Mouse (Mus musculus) midbrain, embryonic 16.5 days (tissue): Measurements from ENCODE around the gene Fgfr2. TPM values are rescaled to one million over a fixed set of nuclear protein-coding genes. Genes with fewer than 3 reads are reported as not detected.
A peak's percentile ranks its signal among the peaks of the same experiment; 100 is the strongest.

Source experiments
- ATAC-seq: fragments of 200-750 bp; cut with Nextera tagmentation; 2 replicates; pipeline ENCODE4 v1.8.0; 2017; ENCODE audit warnings: moderate TSS enrichment
- H3K27ac ChIP-seq: fragments of 300-500 bp; sonication (generic); 2 replicates; pipeline ENCODE4 v1.5.1; 2014; ENCODE audit warnings: mild to moderate bottlenecking, low read length, mixed read lengths
- H3K27me3 ChIP-seq: fragments of 300-500 bp; sonication (generic); 2 replicates; pipeline ENCODE4 v1.6.1; 2014; ENCODE audit warnings: low read depth, low read length, mixed read lengths; ENCODE audit not compliant: control insufficient read depth, insufficient read depth
- H3K36me3 ChIP-seq: fragments of 300-500 bp; sonication (generic); 2 replicates; pipeline ENCODE4 v1.6.1; 2014; ENCODE audit warnings: mild to moderate bottlenecking, low read length, moderate library complexity, mixed read lengths; ENCODE audit not compliant: control insufficient read depth, insufficient read depth
- H3K4me1 ChIP-seq: fragments of 300-500 bp; sonication (generic); 2 replicates; pipeline ENCODE4 v1.6.1; 2014; ENCODE audit warnings: mild to moderate bottlenecking, low read length, mixed read lengths; ENCODE audit not compliant: control insufficient read depth, insufficient read depth
- H3K4me2 ChIP-seq: fragments of 300-500 bp; sonication (generic); 2 replicates; pipeline ENCODE4 v1.6.1; 2014; ENCODE audit warnings: mild to moderate bottlenecking, low read length, mixed read lengths
- H3K4me3 ChIP-seq: fragments of 300-500 bp; sonication (generic); 2 replicates; pipeline ENCODE4 v1.5.1; 2014; ENCODE audit warnings: low read depth, mild to moderate bottlenecking, low read length, moderate library complexity, mixed read lengths
- H3K9ac ChIP-seq: fragments of 300-500 bp; sonication (generic); 2 replicates; pipeline ENCODE4 v1.6.1; 2014; ENCODE audit warnings: low read depth, low read length, mixed read lengths
- H3K9me3 ChIP-seq: fragments of 300-500 bp; sonication (generic); replicated peaks from 2 replicates; pipeline ENCODE4 v1.6.1; 2014; ENCODE audit warnings: mild to moderate bottlenecking, low read length, mixed read lengths; ENCODE audit not compliant: control insufficient read depth, poor library complexity, severe bottlenecking
- WGBS: fragments of 180-500 bp; shearing (Covaris S2); extraction: QIAGEN DNeasy Blood & Tissue Kit; methylation state at CpG from one replicate; pipeline ENCODE4 v1.1.7; 2014; 5-methylcytosine and 5-hydroxymethylcytosine counted together
- polyA plus RNA-seq: library from polyadenylated mRNA; unstranded; fragments of >200 nt; fragmentation: Nextera tagmentation; extraction: Ambion mirVana; gene quantifications from 2 replicates; pipeline ENCODE4 v1.2.1, GENCODE M21; 2015

The Fgfr2 gene
- polyA plus RNA-seq, 1 experiment from 2014 or later = 23.8 TPM

- no peaks in the 10 kb centered on the region for H3K36me3 ChIP-seq
- no peaks in the 10 kb centered on the region for H3K27me3 ChIP-seq
- no peak for ATAC-seq
- peaks cover 10% of the 10 kb centered on the region for H3K4me1 ChIP-seq
- H3K4me3 ChIP-seq = peak overlapping the region; percentile 15; the same call in 1 of the 2 replicates
- 15% methylated on average over 10 of the region's 10 CpGs for WGBS
- H3K9ac ChIP-seq = 0 out of 2 replicates have a peak overlapping the region, but pooled peaks have one; percentile 17
- H3K27ac ChIP-seq = peak overlapping the region; percentile 33; the same call in 1 of the 2 replicates
- H3K4me2 ChIP-seq = peak overlapping the region; percentile 42
- H3K9me3 ChIP-seq = no peaks in the 10 kb centered on the region
Observed at GRCm38 (mm10) chr7:131788595-131789206, 1334.4 kb downstream of the Fgfr2 start.

GRCm38 (mm10) chr7:131785721-131786120, 1337.4 kb downstream of the Fgfr2 start:
- WGBS = 93% methylated on average over 3 of the region's 3 CpGs
- Histone ChIP-seq H3K9me3 (no peaks in the 10 kb centered on the region), H3K27me3 (no peaks in the 10 kb centered on the region; the same call in 1 of the 2 replicates), H3K4me3 (no peak overlapping the region), H3K27ac (no peak overlapping the region), H3K4me2 (no peak overlapping the region), H3K4me1 (peaks cover 10% of the 10 kb centered on the region), H3K9ac (no peak overlapping the region), H3K36me3 (no peaks in the 10 kb centered on the region)
- ATAC-seq = no peak

GRCm38 (mm10) chr7:131778271-131778985, 1344.7 kb downstream of the Fgfr2 start:
- Histone ChIP-seq H3K4me3 (no peak overlapping the region), H3K36me3 (no peaks in the 10 kb centered on the region), H3K9ac (no peak overlapping the region), H3K9me3 (no peaks in the 10 kb centered on the region), H3K4me2 (peak overlapping the region; percentile 7; the same call in 1 of the 2 replicates), H3K27ac (peak overlapping the region; percentile 24; the same call in 1 of the 2 replicates), H3K4me1 (peaks cover 34% of the 10 kb centered on the region), H3K27me3 (peaks cover 7% of the 10 kb centered on the region)
- WGBS = 50% methylated on average over 24 of the region's 24 CpGs
- no peak; the same call in 1 of the 2 replicates for ATAC-seq

DNA sequence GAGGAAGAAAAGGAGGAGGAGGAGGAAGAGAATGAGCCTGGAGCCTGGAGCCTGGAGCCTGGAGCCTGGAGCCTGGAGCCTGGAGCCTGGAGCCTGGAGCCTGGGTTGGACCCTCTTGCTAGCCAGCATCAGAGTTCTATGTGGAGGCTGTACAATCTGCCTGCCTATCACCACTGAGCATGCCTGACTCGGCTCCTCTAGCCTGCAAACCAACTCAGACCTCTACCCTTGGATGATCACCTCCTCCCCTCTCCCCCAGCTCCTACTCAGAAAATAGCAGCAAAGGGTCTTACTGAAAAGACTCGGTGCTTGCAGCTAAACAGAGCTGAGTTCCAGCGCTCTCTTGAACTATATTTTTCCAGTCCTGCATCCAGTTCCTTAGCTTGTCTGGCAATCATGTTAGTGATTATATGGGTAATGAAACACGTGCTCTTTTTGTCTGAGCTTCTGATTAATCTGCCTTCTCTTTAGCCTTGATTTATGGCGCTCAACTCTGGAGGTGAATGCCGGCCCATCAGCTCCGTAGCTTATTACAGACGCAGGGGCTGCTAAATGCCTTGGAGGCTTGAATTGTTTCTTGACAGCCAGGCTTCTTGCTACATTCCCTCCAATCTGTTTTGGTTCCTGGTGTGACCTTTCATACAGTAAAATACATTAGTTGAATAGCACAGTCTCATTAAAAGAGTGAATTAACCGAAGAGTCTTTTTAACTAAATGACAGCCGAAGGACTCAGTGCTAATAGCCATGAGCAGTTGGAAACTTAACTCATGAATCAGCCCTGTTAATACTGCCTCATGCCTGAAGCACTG, 1345.5 kb downstream of the Fgfr2 start:
- ATAC-seq = peak; percentile 80
- Histone ChIP-seq H3K9ac (no peak overlapping the region; the same call in 1 of the 2 replicates), H3K36me3 (no peaks in the 10 kb centered on the region), H3K4me1 (peaks cover 34% of the 10 kb centered on the region), H3K27ac (peak overlapping the region; percentile 6; the same call in 1 of the 2 replicates), H3K27me3 (peaks cover 7% of the 10 kb centered on the region), H3K4me2 (peak overlapping the region; percentile 4; the same call in 1 of the 2 replicates), H3K4me3 (no peak overlapping the region), H3K9me3 (no peaks in the 10 kb centered on the region)
- 18% methylated on average over 10 of the region's 10 CpGs for WGBS

- Histone ChIP-seq H3K27ac (no peak overlapping the region), H3K4me2 (no peak overlapping the region; the same call in 1 of the 2 replicates), H3K27me3 (peaks cover 7% of the 10 kb centered on the region), H3K4me1 (peaks cover 34% of the 10 kb centered on the region), H3K9me3 (no peaks in the 10 kb centered on the region), H3K36me3 (no peaks in the 10 kb centered on the region), H3K9ac (no peak overlapping the region), H3K4me3 (no peak overlapping the region)
- 30% methylated on average over 16 of the region's 16 CpGs for WGBS
- ATAC-seq = no peak
Observed at GRCm38 (mm10) chr7:131776191-131776752, 1346.9 kb downstream of the Fgfr2 start.

GRCm38 (mm10) chr7:131757922-131758321, 1365.2 kb downstream of the Fgfr2 start:
- Histone ChIP-seq H3K4me2 (no peak overlapping the region), H3K9ac (no peak overlapping the region), H3K27ac (no peak overlapping the region), H3K4me1 (no peaks in the 10 kb centered on the region), H3K4me3 (no peak overlapping the region), H3K9me3 (peaks cover 6% of the 10 kb centered on the region; the same call in 1 of the 2 replicates), H3K36me3 (no peaks in the 10 kb centered on the region), H3K27me3 (no peaks in the 10 kb centered on the region)
- WGBS = 90% methylated on average over 2 of the region's 3 CpGs
- ATAC-seq = no peak

DNA sequence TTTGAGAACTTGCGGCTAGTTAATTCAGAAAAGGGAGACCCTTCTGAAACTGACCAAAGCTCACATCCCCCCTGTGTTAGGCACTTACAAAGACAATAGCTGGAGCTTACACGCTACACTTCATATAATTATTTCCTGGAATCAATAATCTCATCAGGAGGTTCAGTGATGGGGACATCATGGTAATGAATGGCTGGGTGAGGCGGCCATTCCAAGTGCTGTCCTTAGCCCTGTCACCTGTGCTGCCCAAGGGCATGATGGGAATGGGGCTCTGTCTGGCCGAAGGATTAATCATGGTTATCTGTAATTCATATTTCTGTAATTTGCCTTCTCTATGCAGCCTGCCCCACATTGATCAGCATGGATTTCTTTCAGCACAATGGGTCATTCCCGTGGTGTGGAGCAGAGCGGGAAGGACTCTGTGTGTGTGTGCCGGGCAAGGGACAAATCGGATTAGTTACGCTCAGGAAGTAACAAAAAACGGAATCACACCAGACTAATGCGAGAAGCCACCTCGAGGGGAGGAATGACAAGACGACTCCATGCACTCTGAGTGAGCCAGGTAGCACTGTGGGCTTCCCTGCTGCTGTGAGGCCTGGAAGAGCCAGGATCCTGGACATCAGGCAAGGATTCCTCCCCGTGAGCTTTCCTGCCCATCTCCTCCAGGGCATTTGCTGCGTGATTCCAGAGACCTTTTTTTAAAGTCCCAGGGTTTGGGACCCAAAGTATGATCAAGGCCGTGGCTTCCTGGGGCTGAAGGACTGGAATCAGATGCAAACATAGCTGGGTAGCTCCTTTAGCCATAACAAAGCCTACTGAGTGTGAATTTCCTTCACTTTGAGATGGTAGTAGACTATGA, 1375.8 kb downstream of the Fgfr2 start:
- peaks cover 56% of the 10 kb centered on the region for H3K27me3 ChIP-seq
- H3K4me1 ChIP-seq = peaks cover 9% of the 10 kb centered on the region
- H3K36me3 ChIP-seq = no peaks in the 10 kb centered on the region
- H3K4me2 ChIP-seq = peak overlapping the region; percentile 23; the same call in 1 of the 2 replicates
- no peak overlapping the region for H3K4me3 ChIP-seq
- no peak overlapping the region for H3K9ac ChIP-seq
- no peak; the same call in 1 of the 2 replicates for ATAC-seq
- 13% methylated on average over 16 of the region's 16 CpGs for WGBS
- no peak overlapping the region for H3K27ac ChIP-seq
- H3K9me3 ChIP-seq = no peaks in the 10 kb centered on the region

GRCm38 (mm10) chr7:131746752-131747151, 1376.4 kb downstream of the Fgfr2 start:
- 15% methylated on average over 9 of the region's 9 CpGs for WGBS
- H3K27ac ChIP-seq = no peak overlapping the region
- no peaks in the 10 kb centered on the region for H3K9me3 ChIP-seq
- peak overlapping the region; percentile 10; the same call in 1 of the 2 replicates for H3K4me2 ChIP-seq
- H3K27me3 ChIP-seq = peaks cover 56% of the 10 kb centered on the region
- no peak for ATAC-seq
- H3K4me1 ChIP-seq = peaks cover 9% of the 10 kb centered on the region
- no peak overlapping the region for H3K4me3 ChIP-seq
- H3K36me3 ChIP-seq = no peaks in the 10 kb centered on the region
- no peak overlapping the region for H3K9ac ChIP-seq
